Mouse (Mus musculus) thymus, adult 2 months (tissue): ENCODE measurements around the gene Fam151a. TPM values are rescaled to one million over a fixed set of nuclear protein-coding genes. Genes with fewer than 3 reads are reported as not detected.
A peak's percentile ranks its signal among the peaks of the same experiment; 100 is the strongest.

ENCODE experiments used
- DNase-seq: peaks from one replicate; pipeline ENCODE4 v3.0.0; 2021
- H3K27ac ChIP-seq: fragments of 200-500 bp; 2 replicates; pipeline ENCODE4 v1.5.1; 2012; ENCODE audit warnings: low read length, control low read depth; ENCODE audit not compliant: control insufficient read depth, insufficient read depth
- H3K27me3 ChIP-seq: fragments of 200-500 bp; 2 replicates; pipeline ENCODE4 v1.6.1; 2012; ENCODE audit warnings: mild to moderate bottlenecking, low read length, moderate library complexity, mixed read lengths; ENCODE audit not compliant: control insufficient read depth, insufficient read depth
- H3K36me3 ChIP-seq: fragments of 200-500 bp; 2 replicates; pipeline ENCODE4 v1.6.1; 2012; ENCODE audit warnings: mild to moderate bottlenecking, low read length, moderate library complexity; ENCODE audit not compliant: control insufficient read depth, insufficient read depth
- H3K4me1 ChIP-seq: fragments of 200-500 bp; replicated peaks from 2 replicates; pipeline ENCODE4 v1.6.1; 2012; ENCODE audit warnings: low read length; ENCODE audit not compliant: control insufficient read depth, insufficient read depth
- H3K4me3 ChIP-seq: fragments of 200-500 bp; 2 replicates; pipeline ENCODE4 v1.5.1; 2012; ENCODE audit warnings: mild to moderate bottlenecking, low read length, control low read depth, moderate library complexity; ENCODE audit not compliant: control insufficient read depth, insufficient read depth
- CTCF ChIP-seq: fragments of 200-500 bp; IDR thresholded peaks from 2 replicates; pipeline ENCODE4 v1.5.1; 2012; ENCODE audit warnings: mild to moderate bottlenecking, control low read depth, low read length, moderate library complexity, borderline replicate concordance; ENCODE audit not compliant: control insufficient read depth, poor library complexity, insufficient read depth; ENCODE audit errors: extremely low read depth
- POLR2A ChIP-seq: fragments of 200-500 bp; IDR thresholded peaks from 2 replicates; pipeline ENCODE4 v1.6.1; 2012; ENCODE audit warnings: mild to moderate bottlenecking, low read length, control low read depth, moderate library complexity; ENCODE audit not compliant: control insufficient read depth, poor library complexity, insufficient read depth; ENCODE audit errors: extremely low read depth
- WGBS: fragments of 180-500 bp; shearing (Covaris S2); methylation state at CpG from one replicate; pipeline ENCODE4 v1.1.7; 2018; 5-methylcytosine and 5-hydroxymethylcytosine counted together
- polyA plus RNA-seq: library from polyadenylated mRNA; depleted of rRNA; stranded (reverse); fragments of >200 nt; gene quantifications from 2 replicates; pipeline ENCODE4 v1.2.3, GENCODE M21; 2012; rRNA removed

Gene Fam151a
- polyA plus RNA-seq: 0.52 and 1.2 TPM in 2 replicates

DNA sequence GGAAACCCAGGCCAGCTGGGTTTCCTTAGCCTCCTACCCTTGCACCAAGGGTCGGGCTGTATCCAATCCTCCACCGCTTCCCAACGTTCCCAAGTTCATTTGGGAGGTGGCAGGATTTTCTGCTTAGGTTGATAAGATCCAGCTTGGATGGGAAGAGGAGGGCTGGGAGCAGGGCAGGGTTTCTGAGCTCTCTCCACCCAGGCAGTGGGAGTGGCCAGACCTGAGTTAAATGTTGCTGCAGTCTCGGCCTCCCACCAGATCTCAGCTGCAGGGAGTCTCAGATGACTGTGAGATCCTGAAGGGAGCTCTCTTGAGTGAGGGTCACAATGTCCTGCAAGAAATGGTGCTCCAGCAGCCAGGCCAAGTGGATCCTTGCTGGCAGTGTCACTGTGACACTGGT lies at the start of gene Fam151a:
Fam151a (plus strand) TSS at position 254 of the 400 bp plus-strand sequence.
- Histone ChIP-seq H3K27me3 (no peaks in the 10 kb centered on the region), H3K27ac (no peak within 1 kb of the TSS), H3K4me1 (no peaks in the 10 kb centered on the region), H3K36me3 (no peaks in the 10 kb centered on the region), H3K4me3 (no peak within 1 kb of the TSS)
- WGBS: 91% methylated on average over 4 of the region's 4 CpGs
- TF ChIP-seq CTCF: no peak
- no peak for TF ChIP-seq POLR2A
- no peak for DNase-seq

DNA sequence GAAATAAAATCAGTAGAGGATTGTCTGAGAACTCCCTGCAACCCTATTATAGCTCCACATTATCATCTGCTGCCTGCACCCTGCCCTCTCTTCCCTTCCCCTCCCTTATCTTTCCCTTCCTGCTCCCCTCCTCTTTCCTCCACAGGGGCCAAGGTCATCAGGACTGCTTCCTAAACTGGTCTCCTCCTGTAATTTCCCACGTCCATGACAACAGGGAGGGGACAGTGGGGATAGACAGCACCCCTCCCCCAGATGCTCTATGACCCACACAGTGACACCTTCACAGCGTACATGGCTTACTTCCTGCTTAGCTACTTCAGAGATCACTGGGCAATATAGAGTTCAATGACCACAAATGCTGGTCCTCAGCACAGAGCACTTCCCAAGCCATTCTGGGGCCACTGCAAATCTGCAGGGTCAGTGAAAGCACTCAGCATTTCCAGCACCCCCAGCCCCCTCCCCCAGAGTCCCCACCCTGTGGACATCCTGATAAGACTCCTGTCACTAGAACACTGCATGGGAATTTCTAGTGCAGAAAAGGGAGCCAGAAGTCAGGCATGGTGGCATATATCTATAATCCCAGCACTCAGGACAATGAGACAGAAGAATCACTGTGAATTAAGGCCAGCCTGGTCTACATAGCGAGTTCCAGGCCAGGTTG lies 44.9 kb upstream of the Fam151a start:
- Histone ChIP-seq H3K4me1 (no peaks in the 10 kb centered on the region), H3K27me3 (no peaks in the 10 kb centered on the region), H3K27ac (no peak overlapping the region), H3K4me3 (no peak overlapping the region), H3K36me3 (no peaks in the 10 kb centered on the region)
- WGBS: 52% methylated on average over 3 of the region's 3 CpGs
- no peak for TF ChIP-seq POLR2A
- DNase-seq: no peak

- Histone ChIP-seq H3K27me3 (no peaks in the 10 kb centered on the region), H3K4me1 (no peaks in the 10 kb centered on the region), H3K27ac (no peak overlapping the region), H3K4me3 (no peak overlapping the region), H3K36me3 (no peaks in the 10 kb centered on the region)
- TF ChIP-seq POLR2A: no peak
- no peak for TF ChIP-seq CTCF
- no peak for DNase-seq
- WGBS: 84% methylated on average over 15 of the region's 15 CpGs
Measured at GRCm38 (mm10) chr4:106693841-106694430, 39.8 kb upstream of the Fam151a start.

- DNase-seq: peak; percentile 20
- Histone ChIP-seq H3K4me3 (no peak overlapping the region), H3K36me3 (no peaks in the 10 kb centered on the region), H3K27me3 (no peaks in the 10 kb centered on the region), H3K27ac (no peak overlapping the region), H3K4me1 (no peaks in the 10 kb centered on the region)
- WGBS: 20% methylated on average over 9 of the region's 9 CpGs
- TF ChIP-seq CTCF (peak; percentile 71; the same call in 1 of the 2 replicates), POLR2A (no peak)
Measured at GRCm38 (mm10) chr4:106699989-106700388, 33.7 kb upstream of the Fam151a start.

- TF ChIP-seq CTCF (no peak), POLR2A (no peak)
- Histone ChIP-seq H3K36me3 (no peaks in the 10 kb centered on the region), H3K4me1 (no peaks in the 10 kb centered on the region), H3K27me3 (no peaks in the 10 kb centered on the region), H3K27ac (no peak overlapping the region), H3K4me3 (no peak overlapping the region)
- 62% methylated on average over 4 of the region's 4 CpGs for WGBS
- no peak for DNase-seq
Measured at GRCm38 (mm10) chr4:106700798-106701197, 32.9 kb upstream of the Fam151a start.

GRCm38 (mm10) chr4:106703956-106704355 lies 29.7 kb upstream of the Fam151a start:
- no peaks in the 10 kb centered on the region for H3K27me3 ChIP-seq
- no peaks in the 10 kb centered on the region for H3K36me3 ChIP-seq
- no peak overlapping the region for H3K4me3 ChIP-seq
- no peak for DNase-seq
- no peak for TF ChIP-seq POLR2A
- no peak for TF ChIP-seq CTCF
- 86% methylated on average over 10 of the region's 10 CpGs for WGBS
- H3K4me1 ChIP-seq: no peaks in the 10 kb centered on the region
- H3K27ac ChIP-seq: no peak overlapping the region
